Mouse (Mus musculus) midbrain, embryonic 16.5 days (tissue): ENCODE results near the gene Gm49366. TPM values are rescaled to one million over a fixed set of nuclear protein-coding genes. Genes with fewer than 3 reads are reported as not detected.
"Not testable (repeated sequence)": the region's sequence is repeated elsewhere in the genome, so short reads cannot be mapped to it uniquely, and the experiment has no call there.

Experiments
- ATAC-seq: fragments of 200-750 bp; cut with Nextera tagmentation; 2 replicates; pipeline ENCODE4 v1.8.0; 2017; ENCODE audit warnings: moderate TSS enrichment
- H3K27ac ChIP-seq: fragments of 300-500 bp; sonication (generic); 2 replicates; pipeline ENCODE4 v1.5.1; 2014; ENCODE audit warnings: mild to moderate bottlenecking, low read length, mixed read lengths
- H3K27me3 ChIP-seq: fragments of 300-500 bp; sonication (generic); 2 replicates; pipeline ENCODE4 v1.6.1; 2014; ENCODE audit warnings: low read depth, low read length, mixed read lengths; ENCODE audit not compliant: control insufficient read depth, insufficient read depth
- H3K36me3 ChIP-seq: fragments of 300-500 bp; sonication (generic); 2 replicates; pipeline ENCODE4 v1.6.1; 2014; ENCODE audit warnings: mild to moderate bottlenecking, low read length, moderate library complexity, mixed read lengths; ENCODE audit not compliant: control insufficient read depth, insufficient read depth
- H3K4me1 ChIP-seq: fragments of 300-500 bp; sonication (generic); 2 replicates; pipeline ENCODE4 v1.6.1; 2014; ENCODE audit warnings: mild to moderate bottlenecking, low read length, mixed read lengths; ENCODE audit not compliant: control insufficient read depth, insufficient read depth
- H3K4me2 ChIP-seq: fragments of 300-500 bp; sonication (generic); 2 replicates; pipeline ENCODE4 v1.6.1; 2014; ENCODE audit warnings: mild to moderate bottlenecking, low read length, mixed read lengths
- H3K4me3 ChIP-seq: fragments of 300-500 bp; sonication (generic); 2 replicates; pipeline ENCODE4 v1.5.1; 2014; ENCODE audit warnings: low read depth, mild to moderate bottlenecking, low read length, moderate library complexity, mixed read lengths
- H3K9ac ChIP-seq: fragments of 300-500 bp; sonication (generic); 2 replicates; pipeline ENCODE4 v1.6.1; 2014; ENCODE audit warnings: low read depth, low read length, mixed read lengths
- H3K9me3 ChIP-seq: fragments of 300-500 bp; sonication (generic); replicated peaks from 2 replicates; pipeline ENCODE4 v1.6.1; 2014; ENCODE audit warnings: mild to moderate bottlenecking, low read length, mixed read lengths; ENCODE audit not compliant: control insufficient read depth, poor library complexity, severe bottlenecking
- WGBS: fragments of 180-500 bp; shearing (Covaris S2); extraction: QIAGEN DNeasy Blood & Tissue Kit; methylation state at CpG from one replicate; pipeline ENCODE4 v1.1.7; 2014; 5-methylcytosine and 5-hydroxymethylcytosine counted together
- polyA plus RNA-seq: library from polyadenylated mRNA; unstranded; fragments of >200 nt; fragmentation: Nextera tagmentation; extraction: Ambion mirVana; gene quantifications from 2 replicates; pipeline ENCODE4 v1.2.1, GENCODE M21; 2015

Gene Gm49366
- polyA plus RNA-seq, 1 experiment from 2014 or later: not detected

GRCm38 (mm10) chr12:84083842-84084241, 45.1 kb downstream of the Gm49366 start:
- Histone ChIP-seq H3K4me2 (no peak overlapping the region), H3K27ac (no peak overlapping the region), H3K36me3 (no peaks in the 10 kb centered on the region), H3K27me3 (no peaks in the 10 kb centered on the region), H3K4me3 (no peak overlapping the region), H3K9me3 (no peaks in the 10 kb centered on the region), H3K9ac (no peak overlapping the region), H3K4me1 (no peaks in the 10 kb centered on the region)
- ATAC-seq: no peak
- 84% methylated on average over 2 of the region's 2 CpGs for WGBS

GRCm38 (mm10) chr12:84084581-84084980, 45.8 kb downstream of the Gm49366 start:
- H3K27ac ChIP-seq: no peak overlapping the region
- WGBS: 93% methylated on average over 4 of the region's 4 CpGs
- H3K4me2 ChIP-seq: no peak overlapping the region
- H3K9me3 ChIP-seq: no peaks in the 10 kb centered on the region; the same call in 1 of the 2 replicates
- no peaks in the 10 kb centered on the region for H3K4me1 ChIP-seq
- no peak overlapping the region for H3K4me3 ChIP-seq
- H3K27me3 ChIP-seq: no peaks in the 10 kb centered on the region
- ATAC-seq: no peak
- H3K9ac ChIP-seq: no peak overlapping the region
- H3K36me3 ChIP-seq: no peaks in the 10 kb centered on the region

GRCm38 (mm10) chr12:84094666-84095065, 55.9 kb downstream of the Gm49366 start:
- not testable (repeated sequence) for H3K4me2 ChIP-seq, H3K4me1 ChIP-seq, H3K9me3 ChIP-seq, H3K36me3 ChIP-seq, H3K27me3 ChIP-seq, H3K4me3 ChIP-seq, H3K27ac ChIP-seq, ATAC-seq, H3K9ac ChIP-seq
- 84% methylated on average over 5 of the region's 5 CpGs for WGBS

GRCm38 (mm10) chr12:84099605-84100004, 60.9 kb downstream of the Gm49366 start:
- H3K36me3 ChIP-seq: no peaks in the 10 kb centered on the region
- H3K27ac ChIP-seq: no peak overlapping the region
- no peak overlapping the region for H3K4me2 ChIP-seq
- H3K4me1 ChIP-seq: no peaks in the 10 kb centered on the region
- no peak overlapping the region for H3K9ac ChIP-seq
- no peaks in the 10 kb centered on the region for H3K9me3 ChIP-seq
- no peak overlapping the region for H3K4me3 ChIP-seq
- 98% methylated on average over 2 of the region's 2 CpGs for WGBS
- ATAC-seq: no peak
- H3K27me3 ChIP-seq: no peaks in the 10 kb centered on the region

- H3K27ac ChIP-seq: no peak overlapping the region
- H3K4me3 ChIP-seq: peak overlapping the region; percentile 57
- H3K4me2 ChIP-seq: peak overlapping the region; percentile 82
- H3K4me1 ChIP-seq: no peaks in the 10 kb centered on the region
- no peak for ATAC-seq
- H3K9me3 ChIP-seq: no peaks in the 10 kb centered on the region
- H3K9ac ChIP-seq: no peak overlapping the region
- H3K27me3 ChIP-seq: no peaks in the 10 kb centered on the region
- 38% methylated on average over 1 of the region's 1 CpGs for WGBS
- no peaks in the 10 kb centered on the region for H3K36me3 ChIP-seq
Measured at GRCm38 (mm10) chr12:84100071-84100470, 61.3 kb downstream of the Gm49366 start.

- ATAC-seq: peak; percentile 80
- Histone ChIP-seq H3K4me3 (peak within 1 kb of the TSS; percentile 57), H3K4me2 (peak within 1 kb of the TSS; percentile 82), H3K27ac (peak within 1 kb of the TSS; percentile 73), H3K9ac (peak within 1 kb of the TSS; percentile 73)
- not testable (repeated sequence) for H3K4me1 ChIP-seq, H3K36me3 ChIP-seq, H3K27me3 ChIP-seq, H3K9me3 ChIP-seq
- under 1% methylated on average over 70 of the region's 80 CpGs for WGBS
Measured at GRCm38 (mm10) chr12:84100604-84101492, 62.1 kb downstream of the Gm49366 start, which contains the start of gene Acot6. Gene Acot6 (plus strand): TSS chr12:84100654.

GRCm38 (mm10) chr12:84101493-84101845, 62.7 kb downstream of the Gm49366 start:
- no peak for ATAC-seq
- no peak overlapping the region for H3K27ac ChIP-seq
- no peaks in the 10 kb centered on the region for H3K36me3 ChIP-seq
- H3K4me1 ChIP-seq: no peaks in the 10 kb centered on the region
- H3K4me2 ChIP-seq: peak overlapping the region; percentile 82
- H3K27me3 ChIP-seq: no peaks in the 10 kb centered on the region
- WGBS: 55% methylated on average over 2 of the region's 2 CpGs
- no peaks in the 10 kb centered on the region for H3K9me3 ChIP-seq
- no peak overlapping the region for H3K9ac ChIP-seq
- H3K4me3 ChIP-seq: peak overlapping the region; percentile 57

GRCm38 (mm10) chr12:84107012-84107411, 68.3 kb downstream of the Gm49366 start:
- Histone ChIP-seq H3K27ac (no peak overlapping the region), H3K4me3 (no peak overlapping the region), H3K36me3 (no peaks in the 10 kb centered on the region), H3K27me3 (no peaks in the 10 kb centered on the region), H3K9me3 (no peaks in the 10 kb centered on the region), H3K9ac (no peak overlapping the region), H3K4me1 (no peaks in the 10 kb centered on the region), H3K4me2 (no peak overlapping the region)
- WGBS: 88% methylated on average over 3 of the region's 3 CpGs
- ATAC-seq: no peak

- 88% methylated on average over 1 of the region's 1 CpGs for WGBS
- Histone ChIP-seq H3K27me3 (no peaks in the 10 kb centered on the region), H3K36me3 (no peaks in the 10 kb centered on the region), H3K9me3 (no peaks in the 10 kb centered on the region), H3K4me2 (no peak overlapping the region), H3K4me1 (no peaks in the 10 kb centered on the region), H3K9ac (no peak overlapping the region), H3K27ac (no peak overlapping the region), H3K4me3 (no peak overlapping the region)
- no peak for ATAC-seq
Measured at GRCm38 (mm10) chr12:84107692-84108091, 69.0 kb downstream of the Gm49366 start.
